Mouse (Mus musculus) v-Abl transformed pro-B cells (cell line): ENCODE measurements around the gene Dnph1.
"Not testable (repeated sequence)": the region's sequence is repeated elsewhere in the genome, so short reads cannot be mapped to it uniquely, and the experiment has no call there.

ENCODE experiments used
- in situ Hi-C, 2 experiments: fragments of 400-800 bp; cut with MboI; formaldehyde crosslinking; loops; one replicate each; pipeline ENCODE4 v1.15.1; 2025; ENCODE audit not compliant: unreplicated experiment in 2 of 2

Gene Dnph1

DNA sequence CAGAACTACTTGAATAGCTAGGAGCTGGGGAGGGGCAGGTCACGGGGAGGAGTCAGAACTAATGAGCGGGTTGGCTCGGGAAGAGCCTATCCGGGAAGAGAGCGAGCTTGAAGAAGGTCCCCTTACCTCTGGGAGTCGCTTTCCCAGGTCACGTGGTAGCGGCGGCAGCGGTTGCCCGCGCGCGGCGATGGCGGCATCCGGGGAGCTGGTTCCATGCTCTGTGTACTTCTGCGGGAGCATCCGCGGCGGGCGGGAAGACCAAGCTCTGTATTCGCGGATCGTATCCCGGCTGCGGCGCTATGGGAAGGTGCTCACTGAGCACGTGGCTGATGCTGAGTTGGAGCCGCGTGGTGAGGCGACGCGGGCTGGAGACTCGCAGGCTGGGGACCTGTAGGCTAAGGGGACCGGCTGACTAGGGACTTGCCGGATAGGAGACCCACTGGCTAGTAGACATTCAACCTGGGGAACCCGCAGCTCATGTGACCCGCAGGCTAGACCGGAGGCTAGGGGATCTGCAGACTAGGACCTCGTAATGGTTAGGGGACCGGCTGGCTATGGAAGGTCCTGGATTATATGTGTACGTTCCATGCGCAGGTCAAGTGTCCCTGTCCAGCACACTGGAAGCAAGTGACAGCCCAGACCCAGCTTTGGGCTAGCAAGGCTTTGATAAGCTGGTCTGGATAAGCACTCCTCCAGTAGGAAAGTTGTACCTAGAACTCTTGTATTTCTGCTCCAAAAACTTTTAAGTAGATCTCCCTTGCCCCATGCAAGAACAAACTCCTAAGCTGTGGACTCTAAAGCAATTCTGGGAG is at the start of gene Dnph1:
Dnph1 (plus strand) TSS at position 89 of the 812 bp plus-strand sequence.
- in situ Hi-C loops = no loop called here

DNA sequence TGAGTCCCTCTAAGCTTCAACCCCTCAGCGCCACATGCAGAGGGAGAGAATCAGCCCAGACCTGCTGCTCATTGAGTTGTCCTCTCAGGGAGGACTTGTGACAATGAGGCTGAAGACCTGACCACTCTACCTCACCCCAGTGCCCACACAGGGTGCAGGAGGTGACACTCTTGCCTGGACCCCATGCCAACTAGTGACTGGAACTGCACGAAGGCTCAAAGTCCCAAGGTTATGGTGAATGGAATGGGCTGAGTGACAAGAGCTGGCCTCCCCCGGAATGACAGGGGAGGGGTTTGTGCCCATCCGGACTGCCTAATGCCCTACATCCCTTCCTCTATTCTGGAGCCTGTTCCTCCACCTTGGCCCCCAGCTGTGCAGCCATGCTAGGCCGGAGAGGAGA is 43.8 kb upstream of the Dnph1 start:
- in situ Hi-C loops = no loop called here

GRCm38 (mm10) chr17:46453302-46453948 is 43.1 kb upstream of the Dnph1 start:
- in situ Hi-C loops = no loop called here

DNA sequence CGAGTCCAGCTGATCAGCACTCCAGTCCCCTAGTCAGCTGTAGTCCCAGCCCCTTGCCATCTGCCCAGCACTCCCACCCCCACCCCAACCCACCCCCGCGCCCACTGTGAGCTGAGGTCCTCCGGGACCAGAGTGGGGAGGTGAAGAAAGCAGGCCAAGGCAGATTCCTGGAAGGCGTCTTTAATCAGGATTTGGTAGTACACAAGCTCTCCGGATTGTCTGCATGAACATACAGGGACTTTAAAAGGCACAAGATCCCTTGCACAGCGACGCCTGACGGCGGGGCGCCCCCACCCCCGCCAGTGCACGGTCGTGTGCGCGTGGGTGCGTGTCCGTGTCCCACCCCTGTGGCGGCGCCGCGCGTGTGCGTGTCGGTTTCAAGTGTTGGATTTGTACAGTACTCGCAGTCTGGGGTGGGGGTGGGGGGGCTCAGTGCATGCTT is 42.5 kb upstream of the Dnph1 start:
- in situ Hi-C loops = no loop called here

- in situ Hi-C loops = no loop called here
Observed at GRCm38 (mm10) chr17:46454539-46454938, 42.0 kb upstream of the Dnph1 start.

DNA sequence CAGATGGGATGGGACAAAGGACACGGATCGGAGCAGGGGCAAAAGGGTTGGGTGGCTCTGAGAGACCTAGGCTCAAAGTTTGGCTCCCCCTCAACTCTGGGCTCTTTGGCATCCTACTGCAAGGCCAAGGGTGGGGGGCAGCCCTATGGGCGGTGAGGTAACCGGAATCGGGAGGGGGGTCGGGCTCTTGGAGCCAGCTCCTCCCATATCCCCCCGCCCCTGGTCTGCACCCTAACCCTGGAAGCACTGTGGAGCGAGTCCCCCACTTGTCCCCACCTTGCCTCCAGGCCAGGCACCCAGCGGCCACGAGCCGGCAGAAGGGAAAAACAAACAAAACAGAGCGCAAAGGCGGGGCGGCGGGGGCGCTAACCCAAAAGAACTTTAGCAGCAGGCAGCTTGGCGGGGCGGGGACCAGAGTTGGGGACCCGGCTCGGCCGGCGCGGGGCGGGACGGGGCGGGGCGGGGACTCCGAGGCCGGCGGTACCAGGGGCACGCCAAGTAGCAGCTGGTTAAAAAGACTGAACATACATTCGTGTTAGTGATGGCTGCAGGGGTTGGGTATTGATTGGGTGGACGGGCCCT is 41.3 kb upstream of the Dnph1 start:
- in situ Hi-C loops = no loop called here

- in situ Hi-C loops = no loop called here
Observed at GRCm38 (mm10) chr17:46457791-46458190, 38.7 kb upstream of the Dnph1 start.

- in situ Hi-C loops = no loop called here
Observed at GRCm38 (mm10) chr17:46458439-46458838, 38.1 kb upstream of the Dnph1 start.

DNA sequence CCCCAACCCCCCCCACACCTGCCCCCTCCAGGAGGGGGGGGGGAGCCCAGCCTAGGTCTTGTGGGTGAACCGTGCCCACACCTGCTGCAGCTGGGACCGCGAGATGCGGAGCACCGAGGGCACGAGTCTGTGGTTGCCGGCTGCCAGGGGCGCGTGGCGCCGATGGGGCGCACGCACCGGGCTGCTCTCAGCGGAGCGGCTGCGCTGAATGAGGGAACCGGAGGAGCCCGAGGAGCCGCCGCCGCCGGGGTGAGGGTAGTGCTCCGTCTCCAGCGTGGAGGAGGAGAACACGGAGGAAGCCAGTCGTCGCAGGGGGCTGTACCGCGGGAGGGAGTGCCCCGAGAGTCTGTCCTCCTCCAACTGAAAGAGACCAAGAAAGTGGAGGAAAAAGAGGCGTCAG is 35.8 kb upstream of the Dnph1 start:
- in situ Hi-C loops = no loop called here

- in situ Hi-C loops = no loop called here
Observed at GRCm38 (mm10) chr17:46461347-46461746, 35.2 kb upstream of the Dnph1 start.

- in situ Hi-C loops = no loop called here
Observed at GRCm38 (mm10) chr17:46462226-46462625, 34.3 kb upstream of the Dnph1 start.

DNA sequence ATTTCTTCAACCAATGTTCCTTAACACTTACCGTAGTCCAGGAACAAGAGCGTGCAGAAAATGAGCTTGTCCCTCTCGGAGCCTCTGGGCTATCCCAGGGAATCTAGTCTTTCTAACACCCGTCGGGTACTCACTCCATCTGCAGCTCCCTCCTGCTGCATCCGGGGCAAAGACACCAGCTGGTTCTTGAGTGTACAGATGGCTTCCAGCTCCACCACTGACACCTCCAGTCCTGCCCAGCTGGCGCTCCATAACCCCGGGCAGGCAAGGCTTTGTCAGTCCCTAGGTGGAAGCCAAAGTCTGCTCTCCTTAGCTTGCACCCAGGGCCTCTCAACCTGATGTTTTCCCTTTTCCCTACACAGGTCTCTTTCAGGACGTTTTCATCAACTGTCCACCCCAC is 28.7 kb upstream of the Dnph1 start:
- in situ Hi-C loops = no loop called here

GRCm38 (mm10) chr17:46476601-46477000 is 19.9 kb upstream of the Dnph1 start:
- in situ Hi-C loops = no loop called here

- in situ Hi-C loops = no loop called here
Observed at GRCm38 (mm10) chr17:46477286-46477685, 19.2 kb upstream of the Dnph1 start.

DNA sequence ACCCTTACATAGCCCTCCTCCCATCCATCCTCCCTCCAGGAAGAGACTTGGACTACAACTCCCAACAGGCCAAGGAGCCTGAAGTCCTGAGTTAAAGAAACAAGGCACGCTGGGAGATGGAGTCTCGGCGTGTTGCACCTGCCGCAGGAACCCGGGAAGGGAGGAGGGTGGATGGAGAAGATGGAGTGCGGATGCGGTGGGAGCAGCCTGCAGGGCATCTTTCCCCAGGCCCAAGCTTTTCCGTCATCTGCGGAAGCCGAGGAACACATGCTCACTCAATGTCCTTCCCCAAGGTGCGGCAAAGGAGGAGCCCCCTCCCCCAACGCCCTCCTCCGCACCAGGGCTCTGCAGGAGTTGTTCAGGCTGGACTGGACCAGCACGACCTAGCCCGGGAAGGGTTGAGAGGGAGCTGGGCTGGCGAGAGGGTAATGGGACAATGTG is 12.9 kb upstream of the Dnph1 start:
- in situ Hi-C loops = no loop called here

DNA sequence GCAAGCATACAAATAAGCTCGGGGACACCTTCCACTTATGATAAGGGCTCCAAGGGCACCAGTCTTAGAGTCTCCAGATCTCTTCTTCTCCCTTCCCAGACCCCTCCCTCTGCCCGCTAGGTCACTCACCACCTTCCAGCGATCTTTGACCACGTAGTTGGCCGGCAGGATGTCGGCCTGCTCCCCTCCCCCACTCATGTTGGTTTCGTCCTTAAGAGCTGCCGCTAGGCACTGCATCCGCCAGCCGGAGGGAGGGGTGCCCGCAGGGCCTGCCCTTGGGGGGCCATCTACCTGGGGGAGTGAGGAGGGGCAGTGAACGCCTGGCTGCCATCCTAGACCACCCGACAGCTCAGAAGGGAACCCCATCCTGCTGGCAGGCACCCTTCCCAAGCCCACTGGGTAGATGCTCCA is 12.5 kb upstream of the Dnph1 start:
- in situ Hi-C loops = no loop called here

DNA sequence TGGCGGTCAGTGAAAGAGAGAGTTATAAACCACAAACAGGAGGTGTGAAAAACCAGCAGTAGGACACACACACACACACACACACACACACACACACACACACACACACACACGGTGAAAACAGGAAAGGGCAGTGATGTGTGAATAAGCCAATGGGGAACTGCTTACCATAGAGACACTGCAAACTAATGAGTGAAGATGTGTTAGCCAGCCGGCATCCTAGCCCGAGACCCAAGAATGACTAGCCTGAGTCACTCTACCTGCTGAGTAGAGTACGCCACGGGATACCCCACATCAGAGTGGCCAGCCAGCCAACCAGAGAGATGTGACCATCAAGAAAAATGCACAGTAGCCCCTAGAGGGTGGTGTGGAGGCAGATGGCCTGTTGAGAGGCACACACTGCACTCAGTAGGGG is 12.0 kb upstream of the Dnph1 start:
- in situ Hi-C loops = no loop called here

DNA sequence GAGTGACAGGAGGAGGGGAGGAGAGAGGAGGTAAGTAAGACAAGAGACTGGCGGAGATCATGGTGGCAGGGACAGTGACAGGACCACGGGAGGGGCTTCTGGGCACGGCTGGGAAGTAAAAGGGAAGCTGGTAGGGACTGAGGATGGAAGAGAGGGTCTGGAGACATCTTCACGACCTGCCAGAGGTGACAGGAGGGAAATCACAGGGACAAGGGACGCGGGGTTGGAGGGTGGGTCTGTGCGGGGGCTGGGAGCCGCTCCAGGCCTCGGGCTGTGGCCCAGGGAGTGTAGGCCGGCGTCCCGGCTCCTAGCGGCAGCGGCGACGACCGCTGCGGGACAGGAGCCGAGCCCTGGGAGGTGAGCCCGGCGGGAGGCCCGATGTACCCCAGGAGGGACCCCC is 9.5 kb upstream of the Dnph1 start:
- in situ Hi-C loops = no loop called here

DNA sequence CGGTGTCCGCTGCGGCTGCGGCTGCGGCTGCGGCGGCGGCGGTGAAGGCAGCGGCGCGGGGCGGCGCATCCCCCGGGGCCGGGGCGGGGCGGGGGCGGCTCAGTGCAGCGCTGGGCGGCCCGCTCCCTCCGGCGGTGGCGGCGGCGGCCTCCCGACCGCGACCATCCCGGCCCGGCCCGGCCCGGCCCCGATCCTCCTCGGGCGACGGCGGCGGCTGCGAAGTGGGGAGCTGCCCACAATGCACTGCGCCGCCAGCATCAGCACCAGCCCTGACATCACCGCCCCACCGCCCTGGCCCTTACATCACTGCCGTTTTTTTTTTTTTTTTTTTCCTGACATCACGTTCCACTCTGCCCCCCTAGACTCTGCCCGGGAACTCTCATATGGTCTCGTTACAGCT is 9.1 kb upstream of the Dnph1 start, which contains the start of gene Ttbk1:
Ttbk1 (minus strand) TSS at position 245 of the 400 bp plus-strand sequence.
- in situ Hi-C loops = no loop called here

- in situ Hi-C loops = no loop called here
Observed at GRCm38 (mm10) chr17:46495486-46495885, 1.0 kb upstream of the Dnph1 start.

- in situ Hi-C loops = not testable (repeated sequence)
Observed at GRCm38 (mm10) chr17:46496081-46496480, 430 bp upstream of the Dnph1 start.

- in situ Hi-C loops = no loop called here
Observed at GRCm38 (mm10) chr17:46497956-46498355, 1.4 kb downstream of the Dnph1 start.
